ENCODE assay signal across 25 mouse cellular contexts in genomic region chr12:85519553-85519952, GRCm38 (mm10). TPM values are rescaled to one million over a fixed set of nuclear protein-coding genes. Genes with fewer than 3 reads are reported as not detected.
DNase-seq lines count a peak whose midpoint lies in the region; ATAC-seq and TF ChIP-seq lines count a peak whose summit lies in the region.
"Had no signal": no experiment of that assay in that cellular context is flagged by ENCODE, and none has a peak within 500 bp of the region (broad histone marks: within the 10 kb centered on the region; RNA-seq: fewer than 3 reads in every experiment).

No protein-coding gene starts in this region.

- no peaks in the 10 kb centered on the region for H3K9me3 ChIP-seq in liver, postnatal 0 days (ENCODE audit: low read length)
- H3K9me3 ChIP-seq: forebrain, embryonic 13.5 days; heart, embryonic 13.5 days; hindbrain, embryonic 10.5 days; hindbrain, embryonic 15.5 days; limb, embryonic 13.5 days; midbrain, embryonic 13.5 days; stomach, embryonic 15.5 days had no signal

- H3K36me3 ChIP-seq in liver, postnatal 0 days (replicated peaks; ENCODE audit: insufficient read depth, low read length): no peaks in the 10 kb centered on the region
- H3K36me3 ChIP-seq: heart, embryonic 13.5 days; hindbrain, embryonic 10.5 days; hindbrain, embryonic 15.5 days; limb, embryonic 13.5 days; midbrain, embryonic 13.5 days; stomach, embryonic 15.5 days had no signal

- H3K27me3 ChIP-seq in liver, postnatal 0 days (ENCODE audit: insufficient read depth, low read length): no peaks in the 10 kb centered on the region
- H3K27me3 ChIP-seq: forebrain, embryonic 13.5 days; heart, embryonic 13.5 days; hindbrain, embryonic 15.5 days; limb, embryonic 13.5 days; midbrain, embryonic 13.5 days; stomach, embryonic 15.5 days had no signal

- no peak for TF ChIP-seq POLR2A in bone marrow macrophage, adult 2 months (IDR thresholded peaks at IDR 0.05; ENCODE audit: borderline replicate concordance, low read depth, low read length)

- TF ChIP-seq EP300 in liver, postnatal 0 days (IDR thresholded peaks at IDR 0.05; ENCODE audit: low read depth): no peak

- TF ChIP-seq CTCF in bone marrow macrophage, adult 2 months (IDR thresholded peaks at IDR 0.05; ENCODE audit: low read depth, low read length): no peak
- no peak for TF ChIP-seq CTCF in liver, postnatal 0 days (IDR thresholded peaks at IDR 0.05; ENCODE audit: low read depth)

- no peak overlapping the region for H3K9ac ChIP-seq in liver, postnatal 0 days (replicated peaks)
- H3K9ac ChIP-seq: forebrain, embryonic 13.5 days; heart, embryonic 13.5 days; hindbrain, embryonic 15.5 days; limb, embryonic 13.5 days; midbrain, embryonic 13.5 days; stomach, embryonic 15.5 days had no signal

- ATAC-seq in liver, postnatal 0 days: no peak
- ATAC-seq: forebrain, embryonic 13.5 days; midbrain, embryonic 13.5 days had no signal

- DNase-seq in adrenal gland, adult (ENCODE audit: inconsistent age in 2 of 2, low spot score in 1 of 2): peak; percentile 52 to 69
- DNase-seq in adrenal gland, adult 8-10 months: no peak
- DNase-seq in heart, adult 11 months: peak; percentile 76
- DNase-seq in heart, postnatal 10 days: no peak
- peak; percentile 59 for DNase-seq in 416B (ENCODE audit: low read depth)
- DNase-seq in heart, adult 8-10 months (ENCODE audit: low spot score): no peak
- DNase-seq in liver, postnatal 0 days: no peak
- DNase-seq: cerebellum, adult 8-10 months; cerebellum, postnatal 25 days; gastrocnemius, postnatal 25 days; heart, adult 18-20 months; heart, postnatal 14 days; kidney, adult 18-20 months; kidney, postnatal 10 days; lung, postnatal 4 days; right cerebral cortex, postnatal 14 days had no signal

- peaks cover 52% of the 10 kb centered on the region for H3K4me1 ChIP-seq in bone marrow macrophage, adult 2 months (ENCODE audit: control insufficient read depth, insufficient read depth, low read length)
- no peaks in the 10 kb centered on the region for H3K4me1 ChIP-seq in liver, postnatal 0 days (ENCODE audit: insufficient read depth)
- H3K4me1 ChIP-seq: stomach, embryonic 15.5 days had no signal

- no peak overlapping the region for H3K4me2 ChIP-seq in liver, postnatal 0 days (ENCODE audit: low read depth, low read length)
- H3K4me2 ChIP-seq: forebrain, embryonic 13.5 days; heart, embryonic 13.5 days; hindbrain, embryonic 15.5 days; limb, embryonic 13.5 days; liver, embryonic 11.5 days; midbrain, embryonic 13.5 days; stomach, embryonic 15.5 days had no signal

- H3K27ac ChIP-seq in bone marrow macrophage, adult 2 months (ENCODE audit: insufficient read depth, low read depth, low read length): peak overlapping the region; percentile 4; the same call in 1 of the 2 replicates
- H3K27ac ChIP-seq in liver, postnatal 0 days (ENCODE audit: low read depth): no peak overlapping the region
- H3K27ac ChIP-seq: forebrain, embryonic 13.5 days; heart, embryonic 13.5 days; hindbrain, embryonic 10.5 days; hindbrain, embryonic 15.5 days; limb, embryonic 13.5 days; midbrain, embryonic 13.5 days; stomach, embryonic 15.5 days had no signal

- intact Hi-C loops in heart, postnatal 10 days (cut with DNase I): no loop called here

- 71% methylated on average over 6 of the region's 6 CpGs for WGBS in liver, postnatal 0 days (ENCODE audit: insufficient replicate concordance)

- no peak overlapping the region for H3K4me3 ChIP-seq in bone marrow macrophage, adult 2 months (ENCODE audit: insufficient read depth, low read length)
- no peak overlapping the region for H3K4me3 ChIP-seq in liver, postnatal 0 days (ENCODE audit: low read depth, low read length)
- H3K4me3 ChIP-seq: forebrain, embryonic 13.5 days; heart, embryonic 13.5 days; hindbrain, embryonic 10.5 days; hindbrain, embryonic 15.5 days; limb, embryonic 13.5 days; midbrain, embryonic 13.5 days; stomach, embryonic 15.5 days had no signal

RNA-seq across cellular contexts. Expression of gene Fos, which starts 45.9 kb away (rescaled TPM):
- 10 to 100 TPM; 13.3 to 32.9 (median 13.7) TPM for total RNA-seq in adrenal gland, adult 8-10 months (2022)
- 1 to 10 TPM; 1.8 to 3.3 TPM for total RNA-seq in heart, postnatal 10 days (2021)
- polyA plus RNA-seq in bone marrow macrophage, adult 2 months (2012; ENCODE audit: insufficient read depth, insufficient read length, missing spikeins): 64.0 and 65.2 TPM in 2 replicates
- 10 to 100 TPM in 2 of 4 experiments, 1 to 10 TPM in 2; 2.4 to 26.4 (median 15.7) TPM for total RNA-seq in heart, adult 8-10 months (2022)
- polyA plus RNA-seq in liver, postnatal 0 days (2015; fragmentation: Nextera tagmentation; extraction: Ambion mirVana): 1.3 and 1.6 TPM in 2 replicates

Comparison
In these comparisons a context has a peak if more than half of its experiments do, and no peak if none do; other contexts are left out.
1. DNase-seq: peak in adrenal gland, adult (2 of 2), heart, adult 11 months (single experiment) and 416B (single experiment); none in adrenal gland, adult 8-10 months (single experiment), heart, postnatal 10 days (0 of 2), heart, adult 8-10 months (single experiment) and liver, postnatal 0 days (single experiment).